Mouse (Mus musculus): Measurements from ENCODE around the gene Fam76a. TPM values are rescaled to one million over a fixed set of nuclear protein-coding genes. Genes with fewer than 3 reads are reported as not detected.

The Fam76a gene
- polyA plus RNA-seq, 1 experiment from 2014 or later, result 47.7 TPM

- H3K4me2 ChIP-seq, result no peak overlapping the region
- H3K9ac ChIP-seq, result no peak overlapping the region
- H3K36me3 ChIP-seq, result peaks cover 41% of the 10 kb centered on the region
- H3K27ac ChIP-seq, result no peak overlapping the region
- no peak overlapping the region for H3K4me3 ChIP-seq
- H3K27me3 ChIP-seq, result no peaks in the 10 kb centered on the region
- 0 out of 2 replicates have a peak, but pooled peaks cover 3% of the 10 kb centered on the region for H3K4me1 ChIP-seq
- 91% methylated on average over 11 of the region's 11 CpGs for WGBS
- ATAC-seq (ENCODE audit: insufficient number of reproducible peaks, insufficient read depth, low FRiP score, low TSS enrichment, low read depth), result no peak
- H3K9me3 ChIP-seq, result no peaks in the 10 kb centered on the region
These were observed 48.6 kb downstream of the Fam76a start for GRCm38 (mm10) chr4:132873481-132874362.

GRCm38 (mm10) chr4:132871116-132871515 lies 51.2 kb downstream of the Fam76a start:
- no peaks in the 10 kb centered on the region for H3K9me3 ChIP-seq
- no peak overlapping the region for H3K4me3 ChIP-seq
- H3K4me1 ChIP-seq, result no peaks in the 10 kb centered on the region
- H3K27me3 ChIP-seq, result no peaks in the 10 kb centered on the region
- H3K36me3 ChIP-seq, result peaks cover 67% of the 10 kb centered on the region
- no peak overlapping the region for H3K9ac ChIP-seq
- WGBS, result 93% methylated on average over 3 of the region's 3 CpGs
- no peak overlapping the region for H3K4me2 ChIP-seq
- no peak overlapping the region for H3K27ac ChIP-seq
- no peak for ATAC-seq (ENCODE audit: insufficient number of reproducible peaks, insufficient read depth, low FRiP score, low TSS enrichment, low read depth)

GRCm38 (mm10) chr4:132864856-132865255 lies 57.5 kb downstream of the Fam76a start:
- H3K27ac ChIP-seq, result no peak overlapping the region
- H3K4me2 ChIP-seq, result no peak overlapping the region
- no peaks in the 10 kb centered on the region for H3K27me3 ChIP-seq
- peaks cover 77% of the 10 kb centered on the region for H3K36me3 ChIP-seq
- H3K9ac ChIP-seq, result no peak overlapping the region
- no peaks in the 10 kb centered on the region for H3K4me1 ChIP-seq
- ATAC-seq (ENCODE audit: insufficient number of reproducible peaks, insufficient read depth, low FRiP score, low TSS enrichment, low read depth), result no peak
- 97% methylated on average over 2 of the region's 2 CpGs for WGBS
- H3K9me3 ChIP-seq, result no peaks in the 10 kb centered on the region
- no peak overlapping the region for H3K4me3 ChIP-seq

GRCm38 (mm10) chr4:132863012-132863411 lies 59.3 kb downstream of the Fam76a start:
- H3K9me3 ChIP-seq, result no peaks in the 10 kb centered on the region
- peaks cover 74% of the 10 kb centered on the region for H3K36me3 ChIP-seq
- H3K4me1 ChIP-seq, result no peaks in the 10 kb centered on the region
- H3K27me3 ChIP-seq, result no peaks in the 10 kb centered on the region
- 93% methylated on average over 13 of the region's 13 CpGs for WGBS
- no peak overlapping the region for H3K27ac ChIP-seq
- no peak for ATAC-seq (ENCODE audit: insufficient number of reproducible peaks, insufficient read depth, low FRiP score, low TSS enrichment, low read depth)
- H3K4me2 ChIP-seq, result no peak overlapping the region
- H3K4me3 ChIP-seq, result no peak overlapping the region
- no peak overlapping the region for H3K9ac ChIP-seq

GRCm38 (mm10) chr4:132860880-132861279 lies 61.5 kb downstream of the Fam76a start:
- H3K9me3 ChIP-seq, result no peaks in the 10 kb centered on the region
- H3K4me3 ChIP-seq, result no peak overlapping the region
- H3K4me1 ChIP-seq, result no peaks in the 10 kb centered on the region
- H3K36me3 ChIP-seq, result peaks cover 74% of the 10 kb centered on the region
- 90% methylated on average over 1 of the region's 1 CpGs for WGBS
- no peaks in the 10 kb centered on the region for H3K27me3 ChIP-seq
- H3K27ac ChIP-seq, result no peak overlapping the region
- no peak overlapping the region for H3K4me2 ChIP-seq
- no peak for ATAC-seq (ENCODE audit: insufficient number of reproducible peaks, insufficient read depth, low FRiP score, low TSS enrichment, low read depth)
- no peak overlapping the region for H3K9ac ChIP-seq

Other genes starting within 250 kb of the Fam76a start
- 6.0 and 7.6 TPM in 2 replicates for gene Xkr8, start 190.0 kb downstream of the Fam76a start, polyA plus RNA-seq (2015; fragmentation: Nextera tagmentation; extraction: Ambion mirVana)
- 4.8 and 6.3 TPM in 2 replicates for gene Smpdl3b, start 165.3 kb downstream of the Fam76a start, polyA plus RNA-seq (2015; fragmentation: Nextera tagmentation; extraction: Ambion mirVana)
- gene Rpa2, start 154.2 kb downstream of the Fam76a start, polyA plus RNA-seq (2015; fragmentation: Nextera tagmentation; extraction: Ambion mirVana), result 120 and 127 TPM in 2 replicates
- gene Themis2, start 126.2 kb downstream of the Fam76a start, polyA plus RNA-seq (2015; fragmentation: Nextera tagmentation; extraction: Ambion mirVana), result 0.79 and 1.4 TPM in 2 replicates
- 55.9 and 64.0 TPM in 2 replicates for gene Ppp1r8, start 79.4 kb downstream of the Fam76a start, polyA plus RNA-seq (2015; fragmentation: Nextera tagmentation; extraction: Ambion mirVana)
- 60.3 and 65.5 TPM in 2 replicates for gene Stx12, start 38.0 kb downstream of the Fam76a start, polyA plus RNA-seq (2015; fragmentation: Nextera tagmentation; extraction: Ambion mirVana)
- gene Fgr, start 51.5 kb upstream of the Fam76a start, polyA plus RNA-seq (2015; fragmentation: Nextera tagmentation; extraction: Ambion mirVana), result 0.10 and 0.28 TPM in 2 replicates
- 12.8 and 14.3 TPM in 2 replicates for gene Ahdc1, start 88.7 kb upstream of the Fam76a start, polyA plus RNA-seq (2015; fragmentation: Nextera tagmentation; extraction: Ambion mirVana)
- 118 and 142 TPM in 2 replicates for gene Wasf2, start 207.9 kb upstream of the Fam76a start, polyA plus RNA-seq (2015; fragmentation: Nextera tagmentation; extraction: Ambion mirVana)

Measured in embryonic facial prominence, embryonic 13.5 days (tissue).